Mouse (Mus musculus) embryonic facial prominence, embryonic 11.5 days (tissue): ENCODE data around the gene 2310011J03Rik. TPM values are rescaled to one million over a fixed set of nuclear protein-coding genes. Genes with fewer than 3 reads are reported as not detected.

Experiments
- ATAC-seq: fragments of 200-750 bp; cut with Nextera tagmentation; replicated peaks from 2 replicates; pipeline ENCODE4 v1.8.0; 2017; ENCODE audit warnings: low read depth; ENCODE audit not compliant: insufficient number of reproducible peaks, low FRiP score, low TSS enrichment
- DNase-seq: peaks from one replicate; pipeline ENCODE4 v3.0.0-alpha.2; 2015; ENCODE audit warnings: low spot score
- H3K27ac ChIP-seq: fragments of 300-500 bp; sonication (generic); replicated peaks from 2 replicates; pipeline ENCODE4 v1.5.1; 2014; ENCODE audit warnings: mild to moderate bottlenecking, low read depth, low read length, control low read depth
- H3K27me3 ChIP-seq: fragments of 300-500 bp; sonication (generic); 2 replicates; pipeline ENCODE4 v1.6.1; 2014; ENCODE audit warnings: mild to moderate bottlenecking, low read length, moderate library complexity, mixed read lengths; ENCODE audit not compliant: control insufficient read depth, insufficient read depth
- H3K36me3 ChIP-seq: fragments of 300-500 bp; sonication (generic); replicated peaks from 2 replicates; pipeline ENCODE4 v1.6.1; 2014; ENCODE audit warnings: low read depth, mild to moderate bottlenecking, low read length, moderate library complexity, mixed read lengths; ENCODE audit not compliant: control insufficient read depth, insufficient read depth
- H3K4me1 ChIP-seq: fragments of 300-500 bp; sonication (generic); 2 replicates; pipeline ENCODE4 v1.6.1; 2014; ENCODE audit warnings: low read length, mixed read lengths; ENCODE audit not compliant: control insufficient read depth, insufficient read depth
- H3K4me2 ChIP-seq: fragments of 300-500 bp; sonication (generic); 2 replicates; pipeline ENCODE4 v1.6.1; 2014; ENCODE audit warnings: low read depth, mild to moderate bottlenecking, control low read depth, low read length, moderate library complexity
- H3K4me3 ChIP-seq: fragments of 300-500 bp; sonication (generic); 2 replicates; pipeline ENCODE4 v1.5.1; 2014; ENCODE audit warnings: low read depth, low read length, control low read depth
- H3K9ac ChIP-seq: fragments of 300-500 bp; sonication (generic); replicated peaks from 2 replicates; pipeline ENCODE4 v1.6.1; 2014; ENCODE audit warnings: mild to moderate bottlenecking, control low read depth, low read length
- H3K9me3 ChIP-seq: fragments of 300-500 bp; sonication (generic); replicated peaks from 2 replicates; pipeline ENCODE4 v1.6.1; 2016; ENCODE audit warnings: mild to moderate bottlenecking, low read length, inconsistent platforms, mixed read lengths; ENCODE audit not compliant: control insufficient read depth
- WGBS: fragments of 180-500 bp; shearing (Covaris S2); extraction: QIAGEN DNeasy Blood & Tissue Kit; methylation state at CpG from one replicate; pipeline ENCODE4 v1.1.7; 2014; 5-methylcytosine and 5-hydroxymethylcytosine counted together
- polyA plus RNA-seq: library from polyadenylated mRNA; unstranded; fragments of >200 nt; fragmentation: Nextera tagmentation; extraction: Ambion mirVana; gene quantifications from 2 replicates; pipeline ENCODE4 v1.2.1, GENCODE M21; 2014

The 2310011J03Rik gene
- polyA plus RNA-seq, 1 experiment from 2014 or later: 36.5 TPM

DNA sequence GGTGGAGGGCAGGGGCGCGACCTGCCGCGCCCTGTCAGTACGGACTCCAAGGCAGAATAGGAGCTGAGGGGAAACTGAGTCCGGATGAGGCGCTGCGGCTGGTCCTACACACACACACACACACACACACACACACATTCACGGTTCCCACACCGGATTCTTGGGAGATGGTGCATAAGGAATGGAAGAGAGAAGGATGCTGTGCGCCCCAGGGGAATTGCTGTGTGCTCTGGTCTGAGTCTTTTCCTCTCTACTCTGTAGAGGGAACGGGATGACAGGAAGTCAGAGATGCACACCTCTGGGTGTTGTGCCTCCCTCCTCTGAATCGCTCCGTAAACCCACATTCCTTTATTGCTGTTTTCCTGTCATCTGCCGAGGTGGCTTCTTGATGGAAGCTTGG lies 21.0 kb downstream of the 2310011J03Rik start:
- Histone ChIP-seq H3K9me3 (no peaks in the 10 kb centered on the region), H3K4me3 (peak overlapping the region; percentile 43), H3K36me3 (no peaks in the 10 kb centered on the region; the same call in 1 of the 2 replicates), H3K27me3 (peaks cover 35% of the 10 kb centered on the region), H3K9ac (peak overlapping the region; percentile 70), H3K4me2 (peak overlapping the region; percentile 43), H3K4me1 (no peaks in the 10 kb centered on the region; the same call in 1 of the 2 replicates), H3K27ac (0 out of 2 replicates have a peak overlapping the region, but pooled peaks have one; percentile 61)
- ATAC-seq: no peak
- 6% methylated on average over 15 of the region's 15 CpGs for WGBS
- DNase-seq: no peak

DNA sequence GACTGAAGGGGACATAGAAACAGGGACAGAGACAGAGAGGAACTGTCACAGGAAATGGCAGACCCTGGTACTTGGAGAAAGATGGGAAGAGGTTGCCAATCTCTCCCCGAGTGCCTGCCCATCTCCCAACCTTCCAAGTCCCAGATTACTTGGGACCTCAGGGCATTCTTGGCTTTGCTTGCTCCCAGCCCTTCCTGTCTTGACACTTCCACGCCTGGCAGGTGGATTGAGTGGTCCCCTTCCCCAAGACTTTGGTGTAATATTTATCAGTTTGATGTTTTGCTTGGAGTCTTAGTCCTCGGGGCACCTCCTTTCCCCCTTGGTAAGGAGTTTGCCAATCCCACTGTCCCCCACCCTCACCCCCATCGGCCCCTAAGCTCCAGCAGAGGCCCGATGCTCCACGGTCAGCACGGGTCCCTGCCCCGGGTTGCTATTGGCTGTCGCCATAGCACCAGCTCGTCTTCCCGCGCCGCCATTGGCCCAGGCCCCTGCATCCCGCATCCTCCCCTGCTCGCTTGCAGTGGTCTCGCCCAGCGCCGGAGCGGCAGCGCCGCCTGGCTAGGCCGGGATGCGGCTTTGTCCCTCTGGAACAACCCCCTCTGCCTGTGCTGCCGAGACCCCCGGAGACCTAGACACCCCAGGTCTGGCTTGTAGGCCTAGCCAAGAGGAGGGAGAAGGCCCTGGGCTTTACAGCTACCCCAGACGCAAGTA lies 21.6 kb downstream of the 2310011J03Rik start:
- Histone ChIP-seq H3K9me3 (no peaks in the 10 kb centered on the region), H3K4me2 (peak overlapping the region; percentile 43), H3K9ac (peak overlapping the region; percentile 70), H3K36me3 (peaks cover 2% of the 10 kb centered on the region; the same call in 1 of the 2 replicates), H3K27ac (peak overlapping the region; percentile 61; the same call in 1 of the 2 replicates), H3K4me1 (no peaks in the 10 kb centered on the region; the same call in 1 of the 2 replicates), H3K27me3 (peaks cover 35% of the 10 kb centered on the region), H3K4me3 (peak overlapping the region; percentile 43)
- peak; percentile 89 for DNase-seq
- WGBS: 4% methylated on average over 26 of the region's 26 CpGs
- peak; percentile 76 for ATAC-seq

DNA sequence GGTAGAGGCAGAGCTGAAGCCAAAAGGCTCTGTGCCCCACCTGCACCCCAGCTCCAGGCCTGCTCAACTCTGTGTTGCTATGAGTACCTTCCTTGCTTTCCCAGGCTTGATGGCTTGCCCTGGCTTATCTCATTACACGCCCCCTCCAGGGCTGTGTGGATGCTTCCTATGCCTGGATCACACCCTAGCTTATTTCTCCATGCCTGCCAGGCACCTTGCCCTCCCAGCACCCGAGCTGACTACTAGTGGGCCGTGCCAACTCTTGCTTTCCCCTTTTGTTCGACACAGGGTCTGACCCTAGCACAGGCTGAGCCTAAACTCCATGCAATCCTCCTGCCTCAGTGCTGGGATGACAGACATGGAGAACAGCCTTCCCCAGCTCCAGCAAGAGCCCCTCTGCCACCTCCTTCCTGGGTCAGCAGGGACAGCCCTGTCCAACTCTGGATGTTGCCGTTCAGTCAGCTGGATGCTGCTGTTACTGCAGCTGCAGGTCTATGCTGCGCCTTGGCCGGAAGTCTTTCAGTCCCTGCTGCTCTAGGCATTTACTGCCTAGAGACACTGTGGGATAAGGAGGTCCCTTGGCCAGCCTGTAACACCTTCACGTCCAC lies 22.7 kb downstream of the 2310011J03Rik start:
- H3K9ac ChIP-seq: no peak overlapping the region
- H3K4me1 ChIP-seq: peaks cover 3% of the 10 kb centered on the region; the same call in 1 of the 2 replicates
- no peak overlapping the region for H3K4me2 ChIP-seq
- WGBS: 70% methylated on average over 8 of the region's 8 CpGs
- no peak for ATAC-seq
- no peak for DNase-seq
- H3K36me3 ChIP-seq: peaks cover 5% of the 10 kb centered on the region; the same call in 1 of the 2 replicates
- no peak overlapping the region for H3K27ac ChIP-seq
- peaks cover 35% of the 10 kb centered on the region for H3K27me3 ChIP-seq
- no peak overlapping the region for H3K4me3 ChIP-seq
- H3K9me3 ChIP-seq: no peaks in the 10 kb centered on the region

DNA sequence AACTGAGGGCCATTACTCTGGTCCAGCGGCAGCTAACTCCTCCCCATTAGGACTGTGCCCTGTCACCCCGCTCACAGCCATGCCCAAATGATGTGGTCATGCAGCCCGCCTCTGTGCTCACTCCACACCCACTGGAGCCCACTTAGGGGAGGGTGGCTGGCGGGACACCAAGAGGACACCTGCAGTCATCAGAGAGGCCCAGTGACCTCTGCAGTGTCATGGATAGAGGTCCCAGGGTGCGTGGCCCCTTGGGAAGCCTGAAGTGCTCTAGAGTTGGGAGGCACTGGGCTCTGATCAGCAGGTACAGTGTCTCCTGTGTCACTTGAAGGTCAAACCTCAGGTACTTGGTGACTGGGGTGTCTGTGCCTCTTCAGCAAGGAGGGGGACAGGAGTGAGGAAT lies 23.5 kb downstream of the 2310011J03Rik start:
- peaks cover 35% of the 10 kb centered on the region for H3K27me3 ChIP-seq
- H3K4me2 ChIP-seq: no peak overlapping the region
- WGBS: 70% methylated on average over 5 of the region's 5 CpGs
- H3K27ac ChIP-seq: no peak overlapping the region
- H3K4me1 ChIP-seq: peaks cover 3% of the 10 kb centered on the region; the same call in 1 of the 2 replicates
- H3K9ac ChIP-seq: no peak overlapping the region
- no peaks in the 10 kb centered on the region for H3K9me3 ChIP-seq
- ATAC-seq: no peak
- H3K4me3 ChIP-seq: no peak overlapping the region
- DNase-seq: no peak
- H3K36me3 ChIP-seq: peaks cover 5% of the 10 kb centered on the region; the same call in 1 of the 2 replicates

DNA sequence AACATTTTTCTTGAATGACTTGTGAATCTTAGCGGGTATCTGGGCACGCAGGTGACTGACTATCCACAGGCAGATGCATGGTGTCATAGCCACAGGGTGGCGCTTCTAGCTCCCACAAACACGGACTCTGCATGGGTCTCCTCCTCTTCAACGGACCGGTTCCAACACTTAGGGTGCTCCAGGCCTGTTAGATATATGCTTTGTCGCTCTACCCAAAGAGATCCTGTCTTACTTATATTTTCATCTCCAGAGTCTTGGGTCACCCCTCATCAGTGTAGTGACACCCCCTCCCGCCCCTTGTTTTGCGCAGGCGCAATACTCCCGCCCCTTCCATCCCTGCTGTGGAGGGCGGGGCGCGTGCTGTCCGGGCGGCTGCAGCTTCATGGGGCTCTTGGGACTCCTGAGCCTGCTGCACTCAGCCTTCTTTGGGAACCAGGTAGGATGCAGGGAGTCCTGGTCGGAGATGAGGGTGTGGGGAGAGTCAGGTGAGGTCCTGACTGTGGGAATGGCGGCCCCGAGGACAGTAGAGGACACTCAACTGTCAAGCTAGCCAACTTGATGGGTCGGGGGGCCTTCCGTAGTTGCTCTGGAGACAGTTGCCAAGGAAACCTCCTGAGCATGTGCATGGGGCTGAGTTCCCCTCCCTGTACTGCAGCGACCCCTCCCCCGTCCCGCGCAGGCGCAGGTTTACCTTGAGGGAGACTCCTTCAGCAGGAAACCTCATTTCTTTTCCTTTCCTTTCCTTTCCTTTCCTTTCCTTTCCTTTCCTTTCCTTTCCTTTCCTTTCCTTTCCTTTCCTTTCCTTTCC lies 24.5 kb downstream of the 2310011J03Rik start, which contains the start of gene Apc2:
Apc2 (plus strand) TSS at position 360 of the 808 bp plus-strand sequence.
- Histone ChIP-seq H3K9ac (peak within 1 kb of the TSS; percentile 56), H3K9me3 (no peaks in the 10 kb centered on the region), H3K36me3 (peaks cover 5% of the 10 kb centered on the region; the same call in 1 of the 2 replicates), H3K4me3 (peak within 1 kb of the TSS; percentile 33), H3K4me2 (peak within 1 kb of the TSS; percentile 69), H3K27me3 (peaks cover 27% of the 10 kb centered on the region), H3K27ac (peak within 1 kb of the TSS; percentile 52; the same call in 1 of the 2 replicates), H3K4me1 (peaks cover 3% of the 10 kb centered on the region; the same call in 1 of the 2 replicates)
- DNase-seq (peak; percentile 79), ATAC-seq (peak; percentile 30; the same call in 1 of the 2 replicates)
- WGBS: 2% methylated on average over 26 of the region's 26 CpGs

DNA sequence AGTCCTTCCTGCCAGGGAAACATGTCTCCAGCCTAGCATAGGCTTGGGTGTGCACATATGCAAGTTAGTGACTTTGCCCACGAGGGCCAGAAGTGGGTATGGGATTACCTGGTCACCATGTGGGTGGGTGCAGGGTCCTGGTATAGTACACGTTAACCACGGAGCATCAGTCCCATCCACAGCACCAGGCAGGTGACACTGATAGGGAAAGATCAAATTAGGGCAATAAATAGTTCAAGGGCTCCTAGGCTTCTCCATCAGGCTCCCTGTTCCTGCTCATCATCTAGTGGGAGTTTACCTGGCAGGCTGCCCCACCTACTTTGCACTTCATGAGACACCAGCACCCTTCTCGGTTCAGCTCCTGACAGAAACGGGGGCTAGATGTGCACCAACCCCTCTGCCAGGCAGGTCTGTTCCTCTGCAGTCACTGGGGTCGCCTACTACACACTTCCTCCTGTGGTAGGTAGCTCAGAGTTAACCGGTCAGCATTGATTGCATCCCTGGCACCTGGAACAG lies 25.5 kb downstream of the 2310011J03Rik start:
- Histone ChIP-seq H3K27ac (no peak overlapping the region), H3K4me1 (peaks cover 3% of the 10 kb centered on the region; the same call in 1 of the 2 replicates), H3K4me2 (no peak overlapping the region; the same call in 1 of the 2 replicates), H3K9me3 (no peaks in the 10 kb centered on the region), H3K4me3 (no peak overlapping the region), H3K27me3 (peaks cover 17% of the 10 kb centered on the region), H3K9ac (no peak overlapping the region), H3K36me3 (peaks cover 5% of the 10 kb centered on the region; the same call in 1 of the 2 replicates)
- ATAC-seq (no peak), DNase-seq (no peak)
- 50% methylated on average over 7 of the region's 7 CpGs for WGBS

DNA sequence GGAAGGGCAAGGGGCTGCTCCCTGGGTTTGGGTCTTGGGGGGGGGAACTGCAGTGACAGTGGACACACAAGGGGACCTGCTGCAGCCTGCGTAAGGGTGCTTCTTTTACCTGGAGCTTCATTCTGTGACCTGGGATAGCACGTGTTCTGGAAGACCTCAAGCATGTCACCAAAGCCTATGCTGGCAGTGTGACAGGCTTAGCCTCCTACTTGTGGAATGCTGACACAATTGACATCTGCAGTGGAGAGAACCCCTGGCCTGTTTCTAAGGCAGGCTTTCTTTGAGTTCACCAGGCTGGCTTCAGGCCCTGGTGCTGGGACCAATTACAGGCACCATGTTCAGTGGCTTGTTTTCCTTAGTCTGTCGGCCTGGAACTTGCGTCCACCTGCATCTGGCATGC lies 26.0 kb downstream of the 2310011J03Rik start:
- Histone ChIP-seq H3K4me1 (peaks cover 3% of the 10 kb centered on the region; the same call in 1 of the 2 replicates), H3K27me3 (peaks cover 12% of the 10 kb centered on the region), H3K36me3 (peaks cover 5% of the 10 kb centered on the region; the same call in 1 of the 2 replicates), H3K27ac (no peak overlapping the region), H3K9ac (no peak overlapping the region), H3K9me3 (no peaks in the 10 kb centered on the region), H3K4me3 (no peak overlapping the region; the same call in 1 of the 2 replicates), H3K4me2 (no peak overlapping the region; the same call in 1 of the 2 replicates)
- WGBS: 71% methylated on average over 4 of the region's 4 CpGs
- ATAC-seq: no peak
- DNase-seq: no peak
